Mouse (Mus musculus): Measurements from ENCODE around the gene Pcdh11x. TPM values are rescaled to one million over a fixed set of nuclear protein-coding genes. Genes with fewer than 3 reads are reported as not detected.
"Not testable (repeated sequence)": the region's sequence is repeated elsewhere in the genome, so short reads cannot be mapped to it uniquely, and the experiment has no call there.

Gene Pcdh11x
- polyA plus RNA-seq (2015; fragmentation: Nextera tagmentation; extraction: Ambion mirVana), result 39.1 and 39.5 TPM in 2 replicates

- Histone ChIP-seq H3K27me3 (no peaks in the 10 kb centered on the region), H3K4me2 (peak within 1 kb of the TSS; percentile 85), H3K27ac (replicated peaks) (peak within 1 kb of the TSS; percentile 59), H3K9me3 (no peaks in the 10 kb centered on the region), H3K4me3 (peak within 1 kb of the TSS; percentile 56), H3K36me3 (no peaks in the 10 kb centered on the region), H3K4me1 (replicated peaks) (0 out of 2 replicates have a peak, but pooled peaks cover 5% of the 10 kb centered on the region), H3K9ac (peak within 1 kb of the TSS; percentile 50)
- ATAC-seq (ENCODE audit: low FRiP score, low read depth), result peak; percentile 82
- 15% methylated on average over 36 of the region's 40 CpGs for WGBS
Observed at GRCm38 (mm10) chrX:120290011-120290899, at the start of gene Pcdh11x. Pcdh11x (plus strand) TSS chrX:120290259.

GRCm38 (mm10) chrX:120260089-120260488 lies 30.0 kb upstream of the Pcdh11x start:
- Histone ChIP-seq H3K27me3 (no peaks in the 10 kb centered on the region), H3K4me2 (no peak overlapping the region), H3K4me3 (no peak overlapping the region), H3K27ac (replicated peaks) (no peak overlapping the region), H3K36me3 (no peaks in the 10 kb centered on the region), H3K9ac (no peak overlapping the region), H3K4me1 (replicated peaks) (no peaks in the 10 kb centered on the region), H3K9me3 (no peaks in the 10 kb centered on the region)
- ATAC-seq (ENCODE audit: low FRiP score, low read depth), result no peak
- WGBS, result 70% methylated on average over 2 of the region's 2 CpGs

GRCm38 (mm10) chrX:120285522-120285921 lies 4.5 kb upstream of the Pcdh11x start:
- Histone ChIP-seq H3K27me3 (no peaks in the 10 kb centered on the region), H3K27ac (replicated peaks) (no peak overlapping the region), H3K36me3 (no peaks in the 10 kb centered on the region), H3K9me3 (no peaks in the 10 kb centered on the region), H3K4me2 (no peak overlapping the region), H3K4me1 (replicated peaks) (no peaks in the 10 kb centered on the region), H3K4me3 (no peak overlapping the region), H3K9ac (no peak overlapping the region)
- no peak for ATAC-seq (ENCODE audit: low FRiP score, low read depth)

- Histone ChIP-seq H3K9ac (no peak overlapping the region), H3K4me3 (no peak overlapping the region), H3K4me1 (replicated peaks) (0 out of 2 replicates have a peak, but pooled peaks cover 5% of the 10 kb centered on the region), H3K9me3 (no peaks in the 10 kb centered on the region), H3K27me3 (no peaks in the 10 kb centered on the region), H3K36me3 (no peaks in the 10 kb centered on the region), H3K4me2 (no peak overlapping the region), H3K27ac (replicated peaks) (no peak overlapping the region)
- no peak for ATAC-seq (ENCODE audit: low FRiP score, low read depth)
- 13% methylated on average over 1 of the region's 1 CpGs for WGBS
Observed at GRCm38 (mm10) chrX:120287502-120287901, 2.6 kb upstream of the Pcdh11x start.

GRCm38 (mm10) chrX:120290900-120291280 lies 831 bp downstream of the Pcdh11x start:
- no peaks in the 10 kb centered on the region for H3K27me3 ChIP-seq
- H3K9me3 ChIP-seq, result no peaks in the 10 kb centered on the region
- H3K4me2 ChIP-seq, result peak overlapping the region; percentile 85
- H3K36me3 ChIP-seq, result no peaks in the 10 kb centered on the region
- no peak overlapping the region; the same call in 1 of the 2 replicates for H3K27ac ChIP-seq (replicated peaks)
- WGBS, result 17% methylated on average over 18 of the region's 18 CpGs
- peak overlapping the region; percentile 50 for H3K9ac ChIP-seq
- no peak for ATAC-seq (ENCODE audit: low FRiP score, low read depth)
- H3K4me1 ChIP-seq (replicated peaks), result 0 out of 2 replicates have a peak, but pooled peaks cover 5% of the 10 kb centered on the region
- H3K4me3 ChIP-seq, result peak overlapping the region; percentile 56

GRCm38 (mm10) chrX:120291696-120292095 lies 1.6 kb downstream of the Pcdh11x start:
- Histone ChIP-seq H3K27ac (replicated peaks) (no peak overlapping the region), H3K4me1 (replicated peaks) (0 out of 2 replicates have a peak, but pooled peaks cover 5% of the 10 kb centered on the region), H3K4me2 (peak overlapping the region; percentile 85), H3K9me3 (no peaks in the 10 kb centered on the region), H3K9ac (peak overlapping the region; percentile 50; the same call in 1 of the 2 replicates), H3K27me3 (no peaks in the 10 kb centered on the region), H3K4me3 (peak overlapping the region; percentile 56), H3K36me3 (no peaks in the 10 kb centered on the region)
- no peak for ATAC-seq (ENCODE audit: low FRiP score, low read depth)
- WGBS, result 14% methylated on average over 13 of the region's 13 CpGs

- Histone ChIP-seq H3K27me3 (no peaks in the 10 kb centered on the region), H3K36me3 (no peaks in the 10 kb centered on the region), H3K4me3 (peak overlapping the region; percentile 56), H3K27ac (replicated peaks) (peak overlapping the region; percentile 83), H3K4me1 (replicated peaks) (0 out of 2 replicates have a peak, but pooled peaks cover 5% of the 10 kb centered on the region), H3K9ac (peak overlapping the region; percentile 53), H3K4me2 (peak overlapping the region; percentile 85), H3K9me3 (no peaks in the 10 kb centered on the region)
- peak; percentile 89 for ATAC-seq (ENCODE audit: low FRiP score, low read depth)
- WGBS, result 4% methylated on average over 34 of the region's 46 CpGs
Observed at GRCm38 (mm10) chrX:120292832-120293750, 3.0 kb downstream of the Pcdh11x start.

GRCm38 (mm10) chrX:120301469-120302175 lies 11.6 kb downstream of the Pcdh11x start:
- H3K4me3 ChIP-seq, result no peak overlapping the region
- no peaks in the 10 kb centered on the region for H3K9me3 ChIP-seq
- H3K27me3 ChIP-seq, result no peaks in the 10 kb centered on the region
- 57% methylated on average over 2 of the region's 2 CpGs for WGBS
- H3K4me1 ChIP-seq (replicated peaks), result no peaks in the 10 kb centered on the region
- no peaks in the 10 kb centered on the region for H3K36me3 ChIP-seq
- no peak overlapping the region for H3K27ac ChIP-seq (replicated peaks)
- no peak overlapping the region for H3K9ac ChIP-seq
- ATAC-seq (ENCODE audit: low FRiP score, low read depth), result no peak
- no peak overlapping the region for H3K4me2 ChIP-seq

GRCm38 (mm10) chrX:120312995-120313394 lies 22.9 kb downstream of the Pcdh11x start, which contains the start of gene H2afb3:
H2afb3 (minus strand) TSS chrX:120313095.
- 89% methylated on average over 9 of the region's 10 CpGs for WGBS
- not testable (repeated sequence) for H3K27me3 ChIP-seq; H3K4me3 ChIP-seq; H3K36me3 ChIP-seq; H3K9me3 ChIP-seq; H3K27ac ChIP-seq (replicated peaks); H3K4me1 ChIP-seq (replicated peaks); H3K9ac ChIP-seq; H3K4me2 ChIP-seq; ATAC-seq (ENCODE audit: low FRiP score, low read depth)

GRCm38 (mm10) chrX:120466225-120466624 lies 176.2 kb downstream of the Pcdh11x start:
- no peak for ATAC-seq (ENCODE audit: low FRiP score, low read depth)
- Histone ChIP-seq H3K27me3 (no peaks in the 10 kb centered on the region), H3K27ac (replicated peaks) (no peak overlapping the region), H3K9ac (no peak overlapping the region), H3K9me3 (no peaks in the 10 kb centered on the region), H3K4me1 (replicated peaks) (no peaks in the 10 kb centered on the region), H3K4me2 (no peak overlapping the region), H3K4me3 (no peak overlapping the region), H3K36me3 (no peaks in the 10 kb centered on the region)
- 78% methylated on average over 1 of the region's 1 CpGs for WGBS

- H3K27me3 ChIP-seq, result no peaks in the 10 kb centered on the region
- no peaks in the 10 kb centered on the region for H3K36me3 ChIP-seq
- no peak overlapping the region for H3K9ac ChIP-seq
- no peaks in the 10 kb centered on the region for H3K4me1 ChIP-seq (replicated peaks)
- H3K4me2 ChIP-seq, result no peak overlapping the region
- no peak overlapping the region for H3K4me3 ChIP-seq
- ATAC-seq (ENCODE audit: low FRiP score, low read depth), result no peak
- no peaks in the 10 kb centered on the region for H3K9me3 ChIP-seq
- H3K27ac ChIP-seq (replicated peaks), result no peak overlapping the region
Observed at GRCm38 (mm10) chrX:120486428-120486827, 196.4 kb downstream of the Pcdh11x start.
